Mouse (Mus musculus) stomach, embryonic 16.5 days (tissue): ENCODE data around the gene Hes6. TPM values are rescaled to one million over a fixed set of nuclear protein-coding genes. Genes with fewer than 3 reads are reported as not detected.
A peak's percentile ranks its signal among the peaks of the same experiment; 100 is the strongest.

ENCODE experiments used
- ATAC-seq: fragments of 200-750 bp; cut with Nextera tagmentation; 2 replicates; pipeline ENCODE4 v1.8.0; 2017; ENCODE audit warnings: moderate number of reproducible peaks, moderate TSS enrichment; ENCODE audit not compliant: insufficient read depth, low FRiP score
- H3K27ac ChIP-seq: fragments of 300-500 bp; sonication (generic); 2 replicates; pipeline ENCODE4 v1.5.1; 2014; ENCODE audit warnings: low read length
- H3K27me3 ChIP-seq: fragments of 300-500 bp; sonication (generic); 2 replicates; pipeline ENCODE4 v1.6.1; 2014; ENCODE audit warnings: low read length, control low read depth, mixed read lengths; ENCODE audit not compliant: control insufficient read depth, insufficient read depth
- H3K36me3 ChIP-seq: fragments of 300-500 bp; sonication (generic); 2 replicates; pipeline ENCODE4 v1.6.1; 2014; ENCODE audit warnings: low read length; ENCODE audit not compliant: control insufficient read depth, insufficient read depth
- H3K4me1 ChIP-seq: fragments of 300-500 bp; sonication (generic); 2 replicates; pipeline ENCODE4 v1.6.1; 2014; ENCODE audit warnings: low read length, control low read depth, mixed read lengths; ENCODE audit not compliant: control insufficient read depth, insufficient read depth
- H3K4me2 ChIP-seq: fragments of 300-500 bp; sonication (generic); 2 replicates; pipeline ENCODE4 v1.6.1; 2014; ENCODE audit warnings: low read depth, low read length, mixed read lengths
- H3K4me3 ChIP-seq: fragments of 300-500 bp; sonication (generic); replicated peaks from 2 replicates; pipeline ENCODE4 v1.5.1; 2014; ENCODE audit warnings: mild to moderate bottlenecking, low read length
- H3K9ac ChIP-seq: fragments of 300-500 bp; sonication (generic); 2 replicates; pipeline ENCODE4 v1.6.1; 2014; ENCODE audit warnings: low read length
- H3K9me3 ChIP-seq: fragments of 300-500 bp; sonication (generic); replicated peaks from 2 replicates; pipeline ENCODE4 v1.6.1; 2016; ENCODE audit warnings: low read length, control low read depth; ENCODE audit not compliant: control insufficient read depth
- WGBS: fragments of 180-500 bp; shearing (Covaris S2); extraction: QIAGEN DNeasy Blood & Tissue Kit; methylation state at CpG from one replicate; pipeline ENCODE4 v1.1.7; 2014; 5-methylcytosine and 5-hydroxymethylcytosine counted together
- polyA plus RNA-seq: library from polyadenylated mRNA; unstranded; fragments of >200 nt; fragmentation: Nextera tagmentation; extraction: Ambion mirVana; gene quantifications from 2 replicates; pipeline ENCODE4 v1.2.1, GENCODE M21; 2015

Gene Hes6
- polyA plus RNA-seq: 58.6 and 67.2 TPM in 2 replicates

GRCm38 (mm10) chr1:91413898-91414594, at the start of gene Hes6:
Gene Hes6 (minus strand): TSS chr1:91414038.
- Histone ChIP-seq H3K4me3 (peak within 1 kb of the TSS; percentile 93), H3K27me3 (no peaks in the 10 kb centered on the region), H3K9me3 (no peaks in the 10 kb centered on the region), H3K4me1 (peaks cover 26% of the 10 kb centered on the region), H3K9ac (peak within 1 kb of the TSS; percentile 95), H3K36me3 (no peaks in the 10 kb centered on the region), H3K27ac (peak within 1 kb of the TSS; percentile 85), H3K4me2 (peak within 1 kb of the TSS; percentile 98)
- peak; percentile 54 for ATAC-seq
- WGBS: 2% methylated on average over 39 of the region's 39 CpGs

- H3K4me3 ChIP-seq: no peak overlapping the region
- H3K36me3 ChIP-seq: no peaks in the 10 kb centered on the region
- no peak overlapping the region for H3K27ac ChIP-seq
- H3K4me1 ChIP-seq: peaks cover 19% of the 10 kb centered on the region
- WGBS: 87% methylated on average over 13 of the region's 13 CpGs
- H3K9me3 ChIP-seq: no peaks in the 10 kb centered on the region
- H3K9ac ChIP-seq: no peak overlapping the region
- no peaks in the 10 kb centered on the region for H3K27me3 ChIP-seq
- ATAC-seq: no peak
- H3K4me2 ChIP-seq: no peak overlapping the region
Observed at GRCm38 (mm10) chr1:91463336-91463995, 49.6 kb upstream of the Hes6 start.

GRCm38 (mm10) chr1:91460564-91460963, 46.7 kb upstream of the Hes6 start:
- H3K4me2 ChIP-seq: no peak overlapping the region
- peaks cover 43% of the 10 kb centered on the region for H3K4me1 ChIP-seq
- H3K4me3 ChIP-seq: no peak overlapping the region
- no peak for ATAC-seq
- H3K9ac ChIP-seq: no peak overlapping the region
- H3K27ac ChIP-seq: no peak overlapping the region
- WGBS: 29% methylated on average over 4 of the region's 4 CpGs
- H3K36me3 ChIP-seq: no peaks in the 10 kb centered on the region
- no peaks in the 10 kb centered on the region for H3K9me3 ChIP-seq
- H3K27me3 ChIP-seq: no peaks in the 10 kb centered on the region

- H3K4me1 ChIP-seq: peaks cover 45% of the 10 kb centered on the region
- no peaks in the 10 kb centered on the region for H3K27me3 ChIP-seq
- no peak for ATAC-seq
- peak overlapping the region; percentile 78 for H3K4me2 ChIP-seq
- no peaks in the 10 kb centered on the region for H3K9me3 ChIP-seq
- WGBS: 32% methylated on average over 7 of the region's 7 CpGs
- H3K36me3 ChIP-seq: no peaks in the 10 kb centered on the region
- no peak overlapping the region for H3K9ac ChIP-seq
- peak overlapping the region; percentile 46 for H3K27ac ChIP-seq
- H3K4me3 ChIP-seq: 0 out of 2 replicates have a peak overlapping the region, but pooled peaks have one; percentile 74
Observed at GRCm38 (mm10) chr1:91460069-91460468, 46.2 kb upstream of the Hes6 start.

- peak within 1 kb of the TSS; percentile 74 for H3K4me3 ChIP-seq
- H3K36me3 ChIP-seq: no peaks in the 10 kb centered on the region
- peak within 1 kb of the TSS; percentile 98 for H3K27ac ChIP-seq
- WGBS: under 1% methylated on average over 91 of the region's 91 CpGs
- ATAC-seq: peak; percentile 92
- H3K4me1 ChIP-seq: peaks cover 46% of the 10 kb centered on the region
- H3K9me3 ChIP-seq: no peaks in the 10 kb centered on the region
- peak within 1 kb of the TSS; percentile 75 for H3K9ac ChIP-seq
- H3K4me2 ChIP-seq: peak within 1 kb of the TSS; percentile 78
- H3K27me3 ChIP-seq: no peaks in the 10 kb centered on the region
Observed at GRCm38 (mm10) chr1:91459059-91459809, 45.4 kb upstream of the Hes6 start, which contains the start of gene Per2. Gene Per2 (minus strand): TSS chr1:91459324.

- H3K4me2 ChIP-seq: peak overlapping the region; percentile 72
- H3K4me1 ChIP-seq: peaks cover 53% of the 10 kb centered on the region
- peak overlapping the region; percentile 74 for H3K4me3 ChIP-seq
- WGBS: 7% methylated on average over 8 of the region's 8 CpGs
- H3K27me3 ChIP-seq: no peaks in the 10 kb centered on the region
- peak overlapping the region; percentile 98 for H3K27ac ChIP-seq
- H3K9me3 ChIP-seq: no peaks in the 10 kb centered on the region
- ATAC-seq: peak; percentile 28
- peak overlapping the region; percentile 75 for H3K9ac ChIP-seq
- no peaks in the 10 kb centered on the region for H3K36me3 ChIP-seq
Observed at GRCm38 (mm10) chr1:91458223-91458861, 44.5 kb upstream of the Hes6 start.

GRCm38 (mm10) chr1:91457698-91458097, 43.9 kb upstream of the Hes6 start:
- H3K4me1 ChIP-seq: peaks cover 53% of the 10 kb centered on the region
- H3K4me3 ChIP-seq: peak overlapping the region; percentile 74
- H3K27me3 ChIP-seq: no peaks in the 10 kb centered on the region
- H3K27ac ChIP-seq: peak overlapping the region; percentile 98
- H3K9me3 ChIP-seq: no peaks in the 10 kb centered on the region
- peak overlapping the region; percentile 67 for H3K9ac ChIP-seq
- peak; percentile 6; the same call in 1 of the 2 replicates for ATAC-seq
- 37% methylated on average over 5 of the region's 5 CpGs for WGBS
- peak overlapping the region; percentile 72 for H3K4me2 ChIP-seq
- H3K36me3 ChIP-seq: no peaks in the 10 kb centered on the region

- Histone ChIP-seq H3K9me3 (no peaks in the 10 kb centered on the region), H3K4me1 (peaks cover 53% of the 10 kb centered on the region), H3K27ac (peak overlapping the region; percentile 98), H3K27me3 (no peaks in the 10 kb centered on the region), H3K4me2 (peak overlapping the region; percentile 72), H3K9ac (peak overlapping the region; percentile 67), H3K4me3 (no peak overlapping the region), H3K36me3 (no peaks in the 10 kb centered on the region)
- 79% methylated on average over 4 of the region's 4 CpGs for WGBS
- ATAC-seq: no peak
Observed at GRCm38 (mm10) chr1:91457116-91457515, 43.3 kb upstream of the Hes6 start.
